Mouse (Mus musculus): ENCODE measurements around the gene Zfp37.
"Not testable (repeated sequence)": the region's sequence is repeated elsewhere in the genome, so short reads cannot be mapped to it uniquely, and the experiment has no call there.

The Zfp37 gene

GRCm38 (mm10) chr4:62230769-62231168, at the start of gene Zfp37:
TSS of gene Zfp37 (minus strand) at chr4:62231047.
- DNase-seq (ENCODE audit: low spot score) = no peak

GRCm38 (mm10) chr4:62278081-62278480, 47.2 kb upstream of the Zfp37 start:
- no peak for DNase-seq (ENCODE audit: low spot score)

- DNase-seq (ENCODE audit: low spot score) = no peak
These were observed 46.4 kb upstream of the Zfp37 start for GRCm38 (mm10) chr4:62277222-62277621.

GRCm38 (mm10) chr4:62276642-62277041, 45.8 kb upstream of the Zfp37 start:
- DNase-seq (ENCODE audit: low spot score) = no peak

GRCm38 (mm10) chr4:62274841-62275536, 44.1 kb upstream of the Zfp37 start:
- DNase-seq (ENCODE audit: low spot score) = no peak

GRCm38 (mm10) chr4:62273916-62274315, 43.1 kb upstream of the Zfp37 start:
- no peak for DNase-seq (ENCODE audit: low spot score)

- no peak for DNase-seq (ENCODE audit: low spot score)
These were observed 41.8 kb upstream of the Zfp37 start for GRCm38 (mm10) chr4:62272696-62273095.

GRCm38 (mm10) chr4:62267101-62267500, 36.3 kb upstream of the Zfp37 start:
- no peak for DNase-seq (ENCODE audit: low spot score)

- not testable (repeated sequence) for DNase-seq (ENCODE audit: low spot score)
These were observed 35.2 kb upstream of the Zfp37 start for GRCm38 (mm10) chr4:62266016-62266415.

GRCm38 (mm10) chr4:62265154-62265836, 34.4 kb upstream of the Zfp37 start:
- DNase-seq (ENCODE audit: low spot score) = no peak

GRCm38 (mm10) chr4:62263133-62263844, 32.4 kb upstream of the Zfp37 start:
- no peak for DNase-seq (ENCODE audit: low spot score)

- DNase-seq (ENCODE audit: low spot score) = no peak
These were observed 31.4 kb upstream of the Zfp37 start, which contains the start of gene Slc31a2 for GRCm38 (mm10) chr4:62262276-62262675. TSS of gene Slc31a2 (plus strand) at chr4:62262562.

- DNase-seq (ENCODE audit: low spot score) = no peak
These were observed 26.1 kb upstream of the Zfp37 start for GRCm38 (mm10) chr4:62256931-62257330.

GRCm38 (mm10) chr4:62254551-62254950, 23.7 kb upstream of the Zfp37 start:
- no peak for DNase-seq (ENCODE audit: low spot score)

GRCm38 (mm10) chr4:62251776-62252175, 20.9 kb upstream of the Zfp37 start:
- DNase-seq (ENCODE audit: low spot score) = no peak

- DNase-seq (ENCODE audit: low spot score) = no peak
These were observed 20.2 kb upstream of the Zfp37 start for GRCm38 (mm10) chr4:62250896-62251544.

- DNase-seq (ENCODE audit: low spot score) = no peak
These were observed 17.5 kb upstream of the Zfp37 start for GRCm38 (mm10) chr4:62248328-62248727.

GRCm38 (mm10) chr4:62240586-62240985, 9.7 kb upstream of the Zfp37 start:
- DNase-seq (ENCODE audit: low spot score) = no peak

GRCm38 (mm10) chr4:62230153-62230552, 694 bp downstream of the Zfp37 start:
- no peak for DNase-seq (ENCODE audit: low spot score)

- DNase-seq (ENCODE audit: low spot score) = no peak
These were observed 1.4 kb downstream of the Zfp37 start for GRCm38 (mm10) chr4:62229448-62229847.

- peak; percentile 36 for DNase-seq (ENCODE audit: low spot score)
These were observed 2.5 kb downstream of the Zfp37 start for GRCm38 (mm10) chr4:62228391-62228790.

- no peak for DNase-seq (ENCODE audit: low spot score)
These were observed 17.4 kb downstream of the Zfp37 start for GRCm38 (mm10) chr4:62213490-62213889.

Measured in lung, postnatal 25 days (tissue).